Mouse (Mus musculus) C2C12 (cell line): Measurements from ENCODE around the gene Bco2.

Source experiments
- CTCF ChIP-seq: IDR thresholded peaks from one replicate; pipeline ENCODE4 v1.5.1; 2011; ENCODE audit not compliant: control insufficient read depth, insufficient read depth, insufficient read length
- MAX ChIP-seq: IDR thresholded peaks from one replicate; pipeline ENCODE4 v1.6.1; 2011; ENCODE audit warnings: mild to moderate bottlenecking, control low read depth
- MYOD1 ChIP-seq: IDR thresholded peaks from one replicate; pipeline ENCODE4 v1.6.1; 2011; ENCODE audit warnings: low read depth; ENCODE audit not compliant: control insufficient read depth, insufficient read length
- MYOG ChIP-seq: IDR thresholded peaks from one replicate; pipeline ENCODE4 v1.6.1; 2011; ENCODE audit not compliant: control insufficient read depth, insufficient read length; ENCODE audit errors: extremely low read depth
- USF1 ChIP-seq: IDR thresholded peaks from one replicate; pipeline ENCODE4 v1.6.1; 2011; ENCODE audit warnings: low read depth, mild to moderate bottlenecking, control low read depth, moderate library complexity

DNA sequence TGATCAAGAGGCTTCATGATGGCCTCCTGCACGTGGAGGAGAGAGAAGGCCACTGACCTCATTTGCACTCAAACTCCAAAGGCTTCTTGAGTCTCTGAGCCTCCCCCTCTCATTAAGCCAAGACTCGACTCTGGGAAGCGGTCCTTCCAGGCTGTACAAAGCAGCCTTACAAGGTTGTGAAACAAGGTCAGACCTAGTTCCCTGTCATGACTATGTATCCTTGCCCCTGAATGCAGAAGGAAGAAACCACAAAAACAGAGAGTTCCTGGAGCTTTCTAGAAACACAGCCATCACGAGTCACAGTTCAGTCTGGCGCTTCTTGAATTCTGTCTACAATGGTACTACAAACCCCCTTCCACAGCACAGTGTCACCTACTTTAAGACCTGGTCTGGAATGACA is 32.4 kb downstream of the Bco2 start:
- TF ChIP-seq CTCF (no peak), MYOG (no peak), MYOD1 (no peak), MAX (no peak), USF1 (no peak)
